27 mouse cellular contexts compared by ENCODE assay signal in genomic region chr14:22155034-22155433, GRCm38 (mm10).
DNase-seq lines count a peak whose midpoint lies in the region; ATAC-seq lines count a peak whose summit lies in the region.
"Had no signal": no experiment of that assay in that cellular context is flagged by ENCODE, and none has a peak within 500 bp of the region (broad histone marks: within the 10 kb centered on the region; RNA-seq: fewer than 3 reads in every experiment).

No protein-coding gene starts in this region.

- H3K9ac ChIP-seq in heart, embryonic 15.5 days, result no peak overlapping the region
- H3K9ac ChIP-seq in heart, embryonic 12.5 days, result no peak overlapping the region
- no peak overlapping the region for H3K9ac ChIP-seq in kidney, embryonic 14.5 days (ENCODE audit: low read depth, low read length)
- H3K9ac ChIP-seq: forebrain, embryonic 13.5 days; heart, embryonic 13.5 days; hindbrain, embryonic 13.5 days; limb, embryonic 12.5 days; liver, embryonic 12.5 days; stomach, embryonic 15.5 days had no signal

- peak overlapping the region; percentile 1; the same call in 1 of the 2 replicates for H3K27ac ChIP-seq in heart, embryonic 15.5 days
- H3K27ac ChIP-seq in heart, embryonic 12.5 days (ENCODE audit: poor library complexity, severe bottlenecking), result no peak overlapping the region
- no peak overlapping the region for H3K27ac ChIP-seq in kidney, embryonic 14.5 days (ENCODE audit: low read depth, low read length)
- H3K27ac ChIP-seq: forebrain, embryonic 13.5 days; gastrocnemius, adult 2 months; heart, embryonic 13.5 days; hindbrain, embryonic 13.5 days; layer of hippocampus, adult 2 months; limb, embryonic 12.5 days; liver, embryonic 12.5 days; stomach, embryonic 15.5 days had no signal

- DNase-seq in kidney, postnatal 25 days, result no peak
- peak; percentile 51 for DNase-seq in R1 (ENCODE audit: low read depth, low spot score)
- DNase-seq in embryo, embryonic 11 days, result peak; percentile 48
- no peak for DNase-seq in cerebellum, postnatal 36 days
- DNase-seq: adrenal gland, adult 8-10 months; B cell, adult 2 months; cerebellum, adult 18-20 months; cerebellum, postnatal 14 days; gastrocnemius, adult 2 months; heart, postnatal 36 days; lung, adult 18-20 months; lung, postnatal 10 days; thymus, postnatal 25 days had no signal

- no peak overlapping the region for H3K4me3 ChIP-seq in heart, embryonic 15.5 days
- no peak overlapping the region for H3K4me3 ChIP-seq in heart, embryonic 12.5 days
- H3K4me3 ChIP-seq in kidney, embryonic 14.5 days (ENCODE audit: low read length), result no peak overlapping the region
- H3K4me3 ChIP-seq: forebrain, embryonic 13.5 days; gastrocnemius, adult 2 months; heart, embryonic 13.5 days; hindbrain, embryonic 13.5 days; layer of hippocampus, adult 2 months; limb, embryonic 12.5 days; liver, embryonic 12.5 days; midbrain, embryonic 10.5 days; stomach, embryonic 15.5 days had no signal

- no peaks in the 10 kb centered on the region for H3K9me3 ChIP-seq in heart, embryonic 15.5 days (replicated peaks)
- H3K9me3 ChIP-seq in heart, embryonic 12.5 days (replicated peaks), result no peaks in the 10 kb centered on the region
- no peaks in the 10 kb centered on the region for H3K9me3 ChIP-seq in kidney, embryonic 14.5 days (ENCODE audit: control insufficient read depth, low read length)
- H3K9me3 ChIP-seq: forebrain, embryonic 13.5 days; heart, embryonic 13.5 days; hindbrain, embryonic 13.5 days; limb, embryonic 12.5 days; liver, embryonic 12.5 days; midbrain, embryonic 10.5 days; stomach, embryonic 15.5 days had no signal

- no peaks in the 10 kb centered on the region for H3K36me3 ChIP-seq in heart, embryonic 15.5 days
- no peaks in the 10 kb centered on the region for H3K36me3 ChIP-seq in heart, embryonic 12.5 days
- no peaks in the 10 kb centered on the region for H3K36me3 ChIP-seq in kidney, embryonic 14.5 days (ENCODE audit: control insufficient read depth, insufficient read depth, low read length)
- H3K36me3 ChIP-seq: heart, embryonic 13.5 days; hindbrain, embryonic 13.5 days; limb, embryonic 12.5 days; liver, embryonic 12.5 days; midbrain, embryonic 10.5 days; stomach, embryonic 15.5 days had no signal

- WGBS in heart, embryonic 15.5 days, result 16% methylated on average over 2 of the region's 2 CpGs
- WGBS in heart, embryonic 12.5 days, result 35% methylated on average over 2 of the region's 2 CpGs
- 18% methylated on average over 2 of the region's 2 CpGs for WGBS in kidney, embryonic 14.5 days

- no peak overlapping the region for H3K4me2 ChIP-seq in heart, embryonic 15.5 days
- no peak overlapping the region for H3K4me2 ChIP-seq in heart, embryonic 12.5 days
- H3K4me2 ChIP-seq in kidney, embryonic 14.5 days (replicated peaks; ENCODE audit: low read depth, low read length), result no peak overlapping the region
- H3K4me2 ChIP-seq: forebrain, embryonic 13.5 days; heart, embryonic 13.5 days; hindbrain, embryonic 13.5 days; limb, embryonic 12.5 days; liver, embryonic 12.5 days; stomach, embryonic 15.5 days had no signal

- H3K27me3 ChIP-seq in heart, embryonic 15.5 days, result no peaks in the 10 kb centered on the region
- no peaks in the 10 kb centered on the region for H3K27me3 ChIP-seq in heart, embryonic 12.5 days (replicated peaks)
- peaks cover 3% of the 10 kb centered on the region; the same call in 1 of the 2 replicates for H3K27me3 ChIP-seq in kidney, embryonic 14.5 days (ENCODE audit: control insufficient read depth, insufficient read depth, low read length)
- H3K27me3 ChIP-seq: CH12.LX; liver, embryonic 12.5 days; stomach, embryonic 15.5 days had no signal

- no peak for ATAC-seq in heart, embryonic 15.5 days (replicated peaks; ENCODE audit: insufficient number of reproducible peaks, insufficient read depth, low FRiP score, low read depth)
- no peak for ATAC-seq in heart, embryonic 12.5 days (ENCODE audit: insufficient number of reproducible peaks, low FRiP score)
- 0 out of 2 replicates have a peak, but pooled peaks have one; percentile 28 for ATAC-seq in kidney, embryonic 14.5 days (ENCODE audit: low FRiP score, low TSS enrichment)
- ATAC-seq: activated CD4-positive, CD25-positive, alpha-beta regulatory T cell, adult 4 months; forebrain, embryonic 13.5 days; inflammation-experienced regulatory T-cells, adult 6 months; liver, embryonic 12.5 days had no signal

- peaks cover 11% of the 10 kb centered on the region for H3K4me1 ChIP-seq in heart, embryonic 15.5 days (replicated peaks)
- peaks cover 16% of the 10 kb centered on the region for H3K4me1 ChIP-seq in heart, embryonic 12.5 days (replicated peaks)
- peaks cover 23% of the 10 kb centered on the region for H3K4me1 ChIP-seq in kidney, embryonic 14.5 days (ENCODE audit: control insufficient read depth, insufficient read depth, low read length)

Comparison
In these comparisons a context has a peak if more than half of its experiments do, and no peak if none do; other contexts are left out.
1. DNase-seq: peak in R1 (single experiment) and embryo, embryonic 11 days (single experiment); none in kidney, postnatal 25 days (0 of 2) and cerebellum, postnatal 36 days (0 of 2).